Mouse (Mus musculus): Measurements from ENCODE around the gene Slc26a8. TPM values are rescaled to one million over a fixed set of nuclear protein-coding genes. Genes with fewer than 3 reads are reported as not detected.

Gene Slc26a8
- total RNA-seq, 2 experiments from 2014 or later = 0.93 to 3.8 TPM

DNA sequence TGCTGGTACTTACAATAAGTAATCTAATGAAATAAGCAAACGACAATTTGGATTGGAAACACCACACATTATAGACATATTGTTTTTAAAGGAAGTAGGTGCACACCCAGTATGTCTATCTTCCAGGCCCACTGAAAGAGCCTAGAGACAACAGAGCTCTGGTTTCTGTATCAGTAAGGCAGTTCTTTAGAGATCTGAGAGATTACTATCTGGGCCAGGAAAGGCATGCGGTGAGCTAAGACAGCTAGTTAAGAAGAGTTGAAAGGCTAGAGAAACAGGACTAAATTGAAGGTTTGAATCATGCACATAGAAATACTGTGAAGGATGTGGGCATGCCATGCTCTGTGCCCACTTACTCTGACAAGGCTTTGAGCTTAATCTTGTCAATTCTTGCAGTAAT, 77.4 kb downstream of the Slc26a8 start:
- no peak for ATAC-seq (replicated peaks; ENCODE audit: poor library complexity, severe bottlenecking)

- ATAC-seq (replicated peaks; ENCODE audit: poor library complexity, severe bottlenecking) = no peak
These were observed 80.5 kb downstream of the Slc26a8 start for GRCm38 (mm10) chr17:28609543-28609942.

DNA sequence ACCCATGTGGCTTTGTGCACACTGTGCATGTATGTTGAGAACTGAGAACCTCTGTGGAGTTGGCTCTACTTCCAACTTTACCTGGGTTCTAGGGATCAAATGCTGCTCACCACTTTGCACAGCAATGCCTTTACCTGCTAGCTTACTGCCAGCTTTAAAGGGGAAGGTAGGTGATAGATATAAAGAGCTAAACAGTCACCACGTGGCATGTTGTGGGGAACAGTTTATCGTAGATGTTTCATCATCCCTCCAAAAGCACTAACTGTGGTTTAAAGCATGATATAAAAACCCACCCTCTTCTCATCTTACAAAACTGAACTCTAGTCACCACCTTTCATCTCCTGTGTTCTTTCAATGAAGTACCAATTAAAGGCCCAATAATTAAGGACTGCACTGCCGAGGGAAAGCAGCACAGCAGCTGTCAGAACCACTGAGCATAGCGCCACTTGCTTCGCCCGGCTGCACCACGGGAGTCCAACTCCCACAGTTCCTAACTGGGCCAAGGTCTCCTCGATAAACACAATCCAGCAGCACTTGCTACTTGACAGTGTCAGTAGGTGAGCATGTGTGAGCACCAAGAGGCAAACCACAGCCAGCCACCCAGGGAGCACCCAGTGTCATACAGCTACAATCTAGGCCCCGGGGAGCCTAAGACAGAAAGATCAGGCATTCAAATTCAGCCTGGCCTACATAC, 88.3 kb downstream of the Slc26a8 start:
- ATAC-seq (replicated peaks; ENCODE audit: poor library complexity, severe bottlenecking) = no peak

DNA sequence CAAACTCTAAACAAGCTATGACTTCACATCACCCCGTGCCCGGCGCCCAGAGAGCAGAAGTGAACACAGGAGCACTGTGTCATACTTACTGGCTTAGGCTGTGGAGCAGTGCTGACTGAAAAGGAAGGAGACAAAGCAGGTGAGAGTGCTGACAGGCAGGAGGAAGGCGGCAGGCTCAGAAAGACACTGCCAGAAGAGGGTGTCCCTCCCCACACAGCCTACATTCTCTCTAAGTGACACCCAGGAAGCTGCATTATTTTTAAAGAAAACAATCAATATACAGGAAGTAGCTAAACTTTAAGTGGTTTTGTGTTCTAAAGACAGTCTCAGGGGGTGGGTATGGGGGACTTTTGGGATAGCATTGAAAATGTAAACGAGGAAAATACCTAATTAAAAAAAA, 89.3 kb downstream of the Slc26a8 start:
- ATAC-seq (replicated peaks; ENCODE audit: poor library complexity, severe bottlenecking) = no peak

DNA sequence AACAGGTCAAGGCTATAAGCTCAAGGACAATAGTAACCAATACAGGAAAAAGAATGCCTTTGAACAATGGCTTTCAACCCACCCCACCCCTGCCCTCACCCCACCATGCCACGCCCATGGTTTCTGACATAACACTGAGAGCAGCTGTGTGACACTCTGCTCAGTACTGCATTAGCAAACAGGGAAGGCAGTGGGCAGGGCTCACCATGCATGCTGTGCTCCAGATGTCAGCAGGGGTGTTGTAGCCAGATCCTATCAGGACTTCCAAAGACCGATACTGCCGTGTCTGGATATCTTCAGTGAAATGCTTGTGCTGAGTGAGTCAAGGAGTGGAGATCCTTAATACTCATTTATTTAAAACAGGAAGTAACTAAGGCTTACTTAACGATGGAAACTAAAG, 96.1 kb downstream of the Slc26a8 start:
- 0 out of 2 replicates have a peak, but pooled peaks have one; percentile 17 for ATAC-seq (replicated peaks; ENCODE audit: poor library complexity, severe bottlenecking)

- ATAC-seq (replicated peaks; ENCODE audit: poor library complexity, severe bottlenecking) = peak; percentile 72
These were observed 97.0 kb downstream of the Slc26a8 start for GRCm38 (mm10) chr17:28592998-28593397.

- no peak for ATAC-seq (replicated peaks; ENCODE audit: poor library complexity, severe bottlenecking)
These were observed 98.6 kb downstream of the Slc26a8 start for GRCm38 (mm10) chr17:28591476-28591875.

GRCm38 (mm10) chr17:28590596-28590995, 99.4 kb downstream of the Slc26a8 start:
- no peak for ATAC-seq (replicated peaks; ENCODE audit: poor library complexity, severe bottlenecking)

GRCm38 (mm10) chr17:28588591-28588990, 101.4 kb downstream of the Slc26a8 start:
- ATAC-seq (replicated peaks; ENCODE audit: poor library complexity, severe bottlenecking) = no peak; the same call in 1 of the 2 replicates

Other genes with a start within 250 kb of the Slc26a8 start
- 49.1 and 63.7 TPM in 2 replicates for gene Fkbp5, start 172.7 kb downstream of the Slc26a8 start, total RNA-seq (2014; fragmentation: Nextera tagmentation)
- 40.8 and 53.1 TPM in 2 replicates for gene Fkbp5, start 172.7 kb downstream of the Slc26a8 start, total RNA-seq (2017)
- gene Armc12, start 159.4 kb downstream of the Slc26a8 start, total RNA-seq (2014; fragmentation: Nextera tagmentation) = not detected in 2 replicates
- not detected in 2 replicates for gene Armc12, start 159.4 kb downstream of the Slc26a8 start, total RNA-seq (2017)
- not detected in 2 replicates for gene Clpsl2, start 140.8 kb downstream of the Slc26a8 start, total RNA-seq (2014; fragmentation: Nextera tagmentation)
- not detected in 2 replicates for gene Clpsl2, start 140.8 kb downstream of the Slc26a8 start, total RNA-seq (2017)
- not detected in 2 replicates for gene Clps, start 129.5 kb downstream of the Slc26a8 start, total RNA-seq (2014; fragmentation: Nextera tagmentation)
- not detected in 2 replicates for gene Clps, start 129.5 kb downstream of the Slc26a8 start, total RNA-seq (2017)
- not detected in 2 replicates for gene Lhfpl5, start 114.6 kb downstream of the Slc26a8 start, total RNA-seq (2014; fragmentation: Nextera tagmentation)
- gene Lhfpl5, start 114.6 kb downstream of the Slc26a8 start, total RNA-seq (2017) = not detected in 2 replicates
- 125 and 178 TPM in 2 replicates for gene Srpk1, start 67.5 kb downstream of the Slc26a8 start, total RNA-seq (2014; fragmentation: Nextera tagmentation)
- 129 and 150 TPM in 2 replicates for gene Srpk1, start 67.5 kb downstream of the Slc26a8 start, total RNA-seq (2017)
- 123 and 141 TPM in 2 replicates for gene Mapk14, start 1.1 kb upstream of the Slc26a8 start, total RNA-seq (2014; fragmentation: Nextera tagmentation)
- 101 and 156 TPM in 2 replicates for gene Mapk14, start 1.1 kb upstream of the Slc26a8 start, total RNA-seq (2017)
- 10.5 and 19.9 TPM in 2 replicates for gene AC170998.1, start 35.9 kb upstream of the Slc26a8 start, total RNA-seq (2014; fragmentation: Nextera tagmentation)
- 1.3 and 3.2 TPM in 2 replicates for gene AC170998.1, start 35.9 kb upstream of the Slc26a8 start, total RNA-seq (2017)
- gene Mapk13, start 79.1 kb upstream of the Slc26a8 start, total RNA-seq (2014; fragmentation: Nextera tagmentation) = 1.8 and 2.0 TPM in 2 replicates
- gene Mapk13, start 79.1 kb upstream of the Slc26a8 start, total RNA-seq (2017) = 0.88 and 3.4 TPM in 2 replicates
- 30.4 and 39.0 TPM in 2 replicates for gene Brpf3, start 110.9 kb upstream of the Slc26a8 start, total RNA-seq (2014; fragmentation: Nextera tagmentation)
- gene Brpf3, start 110.9 kb upstream of the Slc26a8 start, total RNA-seq (2017) = 2.8 and 15.2 TPM in 2 replicates
- not detected in 2 replicates for gene Pnpla1, start 168.2 kb upstream of the Slc26a8 start, total RNA-seq (2014; fragmentation: Nextera tagmentation)
- gene Pnpla1, start 168.2 kb upstream of the Slc26a8 start, total RNA-seq (2017) = under 0.01 and 0.13 TPM in 2 replicates
- gene 4930539E08Rik, start 225.1 kb upstream of the Slc26a8 start, total RNA-seq (2014; fragmentation: Nextera tagmentation) = 1.8 and 2.6 TPM in 2 replicates
- gene 4930539E08Rik, start 225.1 kb upstream of the Slc26a8 start, total RNA-seq (2017) = 1.2 and 1.5 TPM in 2 replicates